Mouse (Mus musculus): ENCODE measurements at regions not wholly inside any gene's neighbourhood (a gene's known extent, or its start where the extent isn't known, plus 50 kb on each side); places are given as distances from the start of the nearest gene placed in this dataset.

DNA sequence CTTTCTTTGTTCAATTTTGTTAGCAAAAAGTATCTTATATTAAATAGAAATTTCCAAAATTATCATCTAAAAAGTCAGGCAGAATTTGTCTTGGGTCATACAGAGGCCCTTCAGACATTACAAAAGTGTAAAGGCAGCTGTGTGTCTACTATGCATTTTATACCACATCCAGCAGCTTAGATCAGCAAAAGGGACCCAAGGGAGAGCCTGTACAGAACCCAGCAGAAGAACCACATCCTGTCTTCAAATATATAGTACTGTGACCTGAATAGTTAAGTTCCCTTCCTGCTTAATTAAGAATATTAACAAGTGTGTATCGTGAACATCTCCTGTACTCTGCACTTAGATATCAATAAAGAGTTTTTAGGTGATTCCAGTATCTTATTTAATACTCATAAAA, 68.5 kb upstream of the Kcna3 start:
- TF ChIP-seq CTCF (IDR thresholded peaks at IDR 0.05), result no peak
- POLR2A ChIA-PET, result no interaction called here
- H3K27me3 ChIP-seq, result no peaks in the 10 kb centered on the region
- CTCF ChIA-PET, result interaction anchor here (1.4 kb wide), 2 partner anchors 12 to 31 kb away, joined by 3 to 4 read pairs; no protein-coding TSS in a partner anchor
- DNase-seq (ENCODE audit: low read depth, low spot score) (no peak), ATAC-seq (no peak)
- in situ Hi-C loops (cut with MboI; ENCODE audit: low pct_unique_long_range_greater_than_20kb), result no loop called here

DNA sequence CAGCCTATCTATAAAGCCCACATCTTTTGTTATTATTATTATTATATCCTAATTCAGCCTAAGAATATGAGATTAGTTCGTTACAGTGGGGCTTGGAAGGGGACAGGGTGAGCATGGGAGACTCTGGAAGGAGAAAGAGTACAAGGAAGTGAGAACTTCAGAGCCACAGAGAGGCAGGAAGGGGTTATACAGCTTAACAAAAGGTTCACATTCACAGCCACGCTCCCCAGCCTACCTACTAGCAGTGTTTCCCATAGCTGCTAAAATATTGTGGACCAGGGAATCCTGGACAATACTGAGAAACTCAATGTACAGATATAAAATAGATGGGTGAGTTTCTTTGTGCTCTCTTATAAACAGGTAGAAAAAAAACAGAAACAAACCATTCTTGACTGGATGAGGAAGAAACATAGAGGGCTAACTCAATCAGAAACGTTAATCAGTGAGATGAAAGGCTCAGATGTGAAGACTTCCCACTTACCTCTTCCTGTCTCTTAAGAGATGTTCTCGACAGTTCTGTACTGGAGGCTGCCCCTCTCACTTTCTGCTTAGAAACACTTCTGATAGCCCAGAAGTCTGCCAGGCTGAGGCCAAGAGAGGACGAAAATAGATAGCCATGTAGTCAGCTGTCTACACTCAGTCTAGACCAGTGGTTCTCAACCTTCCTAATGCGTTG, 61.7 kb upstream of the Kcna3 start:
- CTCF ChIA-PET, result interaction anchor here (2.4 kb wide), 1 partner anchor 10 kb away, joined by 8 read pairs; no protein-coding TSS in a partner anchor
- POLR2A ChIA-PET, result no interaction called here
- TF ChIP-seq CTCF (IDR thresholded peaks at IDR 0.05), result no peak
- H3K27me3 ChIP-seq, result no peaks in the 10 kb centered on the region
- DNase-seq (ENCODE audit: low read depth, low spot score), result no peak
- no peak for ATAC-seq
- in situ Hi-C loops (cut with MboI; ENCODE audit: low pct_unique_long_range_greater_than_20kb), result no loop called here

DNA sequence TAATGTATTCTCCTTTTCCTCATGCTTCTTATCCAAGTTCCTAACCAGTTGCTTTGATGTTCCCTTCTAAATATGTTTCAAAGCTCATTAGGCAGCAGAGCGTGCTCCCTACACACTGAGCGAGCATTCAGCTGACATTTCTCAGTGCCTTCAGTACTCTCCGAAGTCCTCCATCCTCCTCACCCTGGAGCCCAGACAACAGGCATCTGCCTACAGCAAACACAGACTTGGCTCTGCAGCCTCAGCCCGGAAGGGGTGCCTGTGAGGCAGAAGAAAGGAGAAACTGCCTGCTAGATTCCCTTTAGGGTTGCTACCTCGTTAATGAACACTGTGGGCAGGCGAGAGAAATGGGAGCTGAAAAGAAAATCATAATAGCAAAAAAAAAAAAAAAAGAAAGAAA, 57.2 kb upstream of the Kcna3 start:
- no peak for DNase-seq (ENCODE audit: low read depth, low spot score)
- in situ Hi-C loops (cut with MboI; ENCODE audit: low pct_unique_long_range_greater_than_20kb), result no loop called here
- ChIA-PET POLR2A (no interaction called here), CTCF (interaction anchor here (0.7 to 1.9 kb wide), 5 partner anchors 11 to 145 kb away, joined by 3 to 4 read pairs (median 4); no protein-coding TSS in a partner anchor)
- ATAC-seq, result no peak
- TF ChIP-seq CTCF (IDR thresholded peaks at IDR 0.05), result no peak
- no peaks in the 10 kb centered on the region for H3K27me3 ChIP-seq

DNA sequence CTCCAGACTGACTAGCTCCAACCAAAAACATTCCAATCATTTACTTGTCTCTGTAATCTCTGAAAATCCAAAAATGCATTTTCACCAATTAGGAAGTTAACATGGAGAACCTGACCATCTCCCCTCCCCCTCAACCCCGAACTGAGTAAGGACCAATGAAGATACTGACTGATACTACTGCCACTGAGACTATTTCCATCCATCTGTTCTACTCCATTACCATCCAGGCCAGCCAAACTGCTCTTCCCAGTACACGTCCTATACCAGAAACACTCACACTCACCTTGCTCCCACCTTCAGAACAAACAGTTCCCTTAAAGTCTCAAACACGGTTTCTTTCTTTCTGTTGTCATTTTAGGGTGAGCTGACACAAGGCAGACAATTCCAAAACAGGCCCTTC, 55.1 kb upstream of the Kcna3 start:
- DNase-seq (ENCODE audit: low read depth, low spot score) (no peak), ATAC-seq (no peak)
- CTCF ChIA-PET, result interaction anchor here (1.2 to 1.3 kb wide), 2 partner anchors 18 to 20 kb away, joined by 3 to 4 read pairs; no protein-coding TSS in a partner anchor
- in situ Hi-C loops (cut with MboI; ENCODE audit: low pct_unique_long_range_greater_than_20kb), result no loop called here
- TF ChIP-seq CTCF (IDR thresholded peaks at IDR 0.05), result no peak
- no peaks in the 10 kb centered on the region for H3K27me3 ChIP-seq
- POLR2A ChIA-PET, result no interaction called here

DNA sequence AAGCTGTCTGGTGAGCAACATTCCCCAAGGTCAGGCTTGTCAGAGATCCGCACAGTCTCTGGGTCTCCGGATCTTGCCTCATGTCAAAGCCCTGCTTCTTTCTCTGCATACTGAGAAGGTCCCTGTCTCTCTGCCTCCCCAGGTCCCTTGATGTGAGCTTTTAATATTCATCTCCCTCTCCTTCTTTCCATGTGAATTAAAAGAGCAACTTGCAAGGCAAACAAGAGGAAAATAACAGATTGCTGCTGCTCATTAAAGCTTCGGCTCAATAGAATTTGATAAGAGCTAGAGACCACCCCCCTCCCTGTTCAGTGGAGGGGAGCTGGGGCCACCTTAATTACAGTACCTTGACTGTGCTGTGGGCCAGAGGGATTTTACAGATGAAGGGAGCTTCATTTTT, 54.6 kb upstream of the Kcna3 start:
- ChIA-PET CTCF (interaction anchor here (1.3 to 1.5 kb wide), 2 partner anchors 18 to 21 kb away, joined by 4 read pairs; no protein-coding TSS in a partner anchor), POLR2A (interaction anchor here (0.5 kb wide), 1 partner anchor 35 kb away, joined by 7 read pairs; no protein-coding TSS in a partner anchor)
- no peak for TF ChIP-seq CTCF (IDR thresholded peaks at IDR 0.05)
- in situ Hi-C loops (cut with MboI; ENCODE audit: low pct_unique_long_range_greater_than_20kb), result no loop called here
- no peak for ATAC-seq
- no peaks in the 10 kb centered on the region for H3K27me3 ChIP-seq
- no peak for DNase-seq (ENCODE audit: low read depth, low spot score)

DNA sequence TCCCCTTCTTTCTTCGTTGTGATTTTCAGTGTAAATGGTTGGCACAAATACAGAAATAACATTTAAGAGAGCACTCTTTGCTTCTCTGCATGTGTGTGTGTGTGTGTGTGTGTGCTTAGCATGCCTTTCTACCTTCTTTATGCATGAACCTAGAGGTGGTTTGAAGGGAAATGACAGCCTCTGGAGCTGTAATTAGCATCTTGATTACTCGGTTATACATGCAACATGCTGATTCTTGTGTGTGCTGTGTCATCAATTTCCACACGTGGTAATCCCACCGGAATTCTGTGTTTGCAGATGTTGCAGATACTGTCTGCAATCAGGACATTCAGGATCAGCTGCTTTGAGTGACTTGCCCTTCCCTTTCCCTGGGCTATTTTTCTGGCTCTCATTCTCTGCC, 51.7 kb upstream of the Kcna3 start:
- POLR2A ChIA-PET, result no interaction called here
- DNase-seq (ENCODE audit: low read depth, low spot score) (no peak), ATAC-seq (no peak)
- H3K27me3 ChIP-seq, result no peaks in the 10 kb centered on the region
- no peak for TF ChIP-seq CTCF (IDR thresholded peaks at IDR 0.05)
- in situ Hi-C loops (cut with MboI; ENCODE audit: low pct_unique_long_range_greater_than_20kb), result no loop called here
- CTCF ChIA-PET, result no interaction called here
